Mouse (Mus musculus): ENCODE data around the gene Aoc1.

DNA sequence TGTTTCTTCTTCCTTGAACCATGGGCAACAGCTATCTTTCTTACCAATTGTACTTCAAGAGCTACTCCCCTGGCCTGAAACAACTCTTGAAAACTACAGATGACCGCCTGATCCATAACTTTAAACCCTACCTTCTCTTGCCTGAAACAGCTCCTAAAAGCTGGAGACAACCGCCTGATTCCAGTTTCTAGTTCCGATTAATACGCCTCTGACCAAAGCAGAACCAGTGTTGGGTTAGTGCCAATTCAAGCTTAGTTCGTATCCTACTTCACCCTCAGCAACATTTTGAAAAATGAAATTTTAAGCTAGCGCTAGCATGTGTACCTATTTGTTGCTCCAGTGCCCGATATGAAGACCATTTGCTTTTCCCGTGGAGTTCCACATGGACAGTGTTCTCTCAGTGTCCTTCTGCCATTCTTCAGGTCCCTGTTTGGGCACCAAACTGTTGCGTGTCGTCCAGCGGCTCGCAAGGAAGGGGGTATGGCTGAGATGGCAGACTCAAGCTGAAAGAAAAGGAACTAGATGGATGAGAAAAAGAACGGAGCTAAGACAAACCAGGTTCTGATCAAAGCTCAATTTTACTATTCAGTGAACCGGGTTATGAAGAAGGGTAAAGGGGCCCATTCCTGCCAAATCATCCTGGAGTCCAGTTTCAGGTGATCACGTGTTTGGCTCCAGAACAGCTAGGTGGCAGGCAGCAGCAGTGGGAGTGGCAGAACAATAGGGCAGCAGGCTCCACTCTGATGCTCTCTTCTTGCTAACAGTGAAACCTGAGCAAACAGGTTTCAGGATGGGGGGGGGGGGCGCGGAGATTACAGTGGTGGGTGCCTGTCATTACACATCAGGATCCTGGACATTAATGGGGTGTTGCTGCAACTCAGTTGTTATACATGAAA is 30.1 kb downstream of the Aoc1 start:
- no peak for TF ChIP-seq POLR2A (IDR thresholded peaks at IDR 0.05; ENCODE audit: extremely low read depth, insufficient read depth, low read length)
- no peak for TF ChIP-seq CTCF (IDR thresholded peaks at IDR 0.05; ENCODE audit: extremely low read depth, insufficient read depth, low read length)

Measured in cortical plate, adult 2 months (tissue).